Mouse (Mus musculus): ENCODE measurements at regions not wholly inside any gene's neighbourhood (a gene's known extent, or its start where the extent isn't known, plus 50 kb on each side); places are given as distances from the start of the nearest gene placed in this dataset.

- TF ChIP-seq CTCF (IDR thresholded peaks at IDR 0.05; ENCODE audit: low read depth) (no peak), EP300 (optimal IDR thresholded peaks at IDR 0.05) (no peak)
Observed at GRCm38 (mm10) chr9:51525906-51526305, 197.2 kb upstream of the 1810046K07Rik start.

All from stomach, postnatal 0 days (tissue).